ENCODE assay signal across 7 mouse cellular contexts in genomic region chr3:28265656-28266055, GRCm38 (mm10). TPM values are rescaled to one million over a fixed set of nuclear protein-coding genes. Genes with fewer than 3 reads are reported as not detected.
DNase-seq lines count a peak whose midpoint lies in the region; ATAC-seq lines count a peak whose summit lies in the region.

No protein-coding gene starts in this region.

- DNase-seq in forebrain, embryonic 11.5 days (ENCODE audit: low spot score) = no peak
- peak; percentile 58 for DNase-seq in left cerebral cortex, postnatal 4 days
- peak; percentile 21 for DNase-seq in telencephalon, adult 2 months (ENCODE audit: low read depth, low spot score)
- no peak for DNase-seq in testis, postnatal 10 days (ENCODE audit: low spot score)
- no peak for DNase-seq in lung, postnatal 14 days

- intact Hi-C loops in left cerebral cortex, postnatal 4 days (cut with DNase I) = loop anchor here (10.0 kb wide), 2 partner anchors 189 to 289 kb away; no protein-coding TSS in a partner anchor

- H3K4me2 ChIP-seq in forebrain, embryonic 11.5 days (ENCODE audit: low read depth, low read length, severe bottlenecking) = peak overlapping the region; percentile 72

- no peaks in the 10 kb centered on the region for H3K27me3 ChIP-seq in megakaryocyte, embryonic 14.5 days (replicated peaks)
- H3K27me3 ChIP-seq in forebrain, embryonic 11.5 days (ENCODE audit: control insufficient read depth, insufficient read depth, low read length) = peaks cover 3% of the 10 kb centered on the region; the same call in 1 of the 2 replicates

- H3K4me3 ChIP-seq in megakaryocyte, embryonic 14.5 days (replicated peaks) = peak overlapping the region; percentile 97
- H3K4me3 ChIP-seq in forebrain, embryonic 11.5 days (ENCODE audit: low read depth, low read length) = no peak overlapping the region; the same call in 1 of the 2 replicates

- H3K9ac ChIP-seq in forebrain, embryonic 11.5 days (ENCODE audit: low read length) = no peak overlapping the region

- peaks cover 80% of the 10 kb centered on the region for H3K4me1 ChIP-seq in megakaryocyte, embryonic 14.5 days
- peaks cover 12% of the 10 kb centered on the region; the same call in 1 of the 2 replicates for H3K4me1 ChIP-seq in forebrain, embryonic 11.5 days (replicated peaks; ENCODE audit: control insufficient read depth, insufficient read depth, low read length)

- H3K36me3 ChIP-seq in megakaryocyte, embryonic 14.5 days (replicated peaks; ENCODE audit: low read length) = peaks cover 52% of the 10 kb centered on the region
- no peaks in the 10 kb centered on the region for H3K36me3 ChIP-seq in forebrain, embryonic 11.5 days (ENCODE audit: control insufficient read depth, insufficient read depth, low read length)

- ATAC-seq in megakaryocyte, adult 5-6 weeks (ENCODE audit: poor library complexity, severe bottlenecking) = no peak
- ATAC-seq in forebrain, embryonic 11.5 days (replicated peaks; ENCODE audit: low FRiP score) = no peak

- no peaks in the 10 kb centered on the region for H3K9me3 ChIP-seq in megakaryocyte, embryonic 14.5 days
- H3K9me3 ChIP-seq in forebrain, embryonic 11.5 days (ENCODE audit: control insufficient read depth, low read length) = no peaks in the 10 kb centered on the region

- H3K27ac ChIP-seq in forebrain, embryonic 11.5 days (ENCODE audit: low read depth, low read length) = no peak overlapping the region; the same call in 1 of the 2 replicates

- WGBS in forebrain, embryonic 11.5 days = 59% methylated on average over 5 of the region's 5 CpGs

RNA-seq across cellular contexts. Expression of gene Tnik, which starts 2.6 kb away (rescaled TPM):
- 7.6 and 13.8 TPM in 2 replicates for polyA plus RNA-seq in megakaryocyte, embryonic 14.5 days (2012; ENCODE audit: insufficient read depth, low replicate concordance)
- 2.6 and 2.7 TPM in 2 replicates for total RNA-seq in megakaryocyte, adult 5-6 weeks (2015)
- 6.3 and 6.4 TPM in 2 replicates for total RNA-seq in megakaryocyte, adult 5-6 weeks (2017)
- 21.7 and 26.2 TPM in 2 replicates for polyA plus RNA-seq in forebrain, embryonic 11.5 days (2014; fragmentation: Nextera tagmentation; extraction: Ambion mirVana)
- total RNA-seq in left cerebral cortex, postnatal 4 days (2021) = 100 to 1,000 TPM; 232 to 233 TPM

Comparison
In these comparisons a context has a peak if more than half of its experiments do, and no peak if none do; other contexts are left out.
1. DNase-seq: peak in left cerebral cortex, postnatal 4 days (single experiment) and telencephalon, adult 2 months (single experiment); none in forebrain, embryonic 11.5 days (single experiment), testis, postnatal 10 days (single experiment) and lung, postnatal 14 days (single experiment).
2. RNA of gene Tnik, which starts 2.6 kb away (total RNA-seq): 232 to 233 TPM in left cerebral cortex, postnatal 4 days; 2.6 to 6.4 TPM in megakaryocyte, adult 5-6 weeks; every median in the first group is over 10 times any median in the second.